Mouse (Mus musculus) C2C12 (cell line): ENCODE measurements around the gene Ugt1a9.

ENCODE experiments used
- CTCF ChIP-seq: IDR thresholded peaks from one replicate; pipeline ENCODE4 v1.5.1; 2011; ENCODE audit not compliant: control insufficient read depth, insufficient read depth, insufficient read length
- MYOD1 ChIP-seq: IDR thresholded peaks from one replicate; pipeline ENCODE4 v1.6.1; 2011; ENCODE audit warnings: low read depth; ENCODE audit not compliant: control insufficient read depth, insufficient read length

- no peak for TF ChIP-seq CTCF
- TF ChIP-seq MYOD1: no peak
These were observed 147.0 kb downstream of the Ugt1a9 start for GRCm38 (mm10) chr1:88217576-88217975.
